Mouse (Mus musculus): Measurements from ENCODE around the gene Arrb2. TPM values are rescaled to one million over a fixed set of nuclear protein-coding genes. Genes with fewer than 3 reads are reported as not detected.

Arrb2 gene
- total RNA-seq (2023): 223 TPM

DNA sequence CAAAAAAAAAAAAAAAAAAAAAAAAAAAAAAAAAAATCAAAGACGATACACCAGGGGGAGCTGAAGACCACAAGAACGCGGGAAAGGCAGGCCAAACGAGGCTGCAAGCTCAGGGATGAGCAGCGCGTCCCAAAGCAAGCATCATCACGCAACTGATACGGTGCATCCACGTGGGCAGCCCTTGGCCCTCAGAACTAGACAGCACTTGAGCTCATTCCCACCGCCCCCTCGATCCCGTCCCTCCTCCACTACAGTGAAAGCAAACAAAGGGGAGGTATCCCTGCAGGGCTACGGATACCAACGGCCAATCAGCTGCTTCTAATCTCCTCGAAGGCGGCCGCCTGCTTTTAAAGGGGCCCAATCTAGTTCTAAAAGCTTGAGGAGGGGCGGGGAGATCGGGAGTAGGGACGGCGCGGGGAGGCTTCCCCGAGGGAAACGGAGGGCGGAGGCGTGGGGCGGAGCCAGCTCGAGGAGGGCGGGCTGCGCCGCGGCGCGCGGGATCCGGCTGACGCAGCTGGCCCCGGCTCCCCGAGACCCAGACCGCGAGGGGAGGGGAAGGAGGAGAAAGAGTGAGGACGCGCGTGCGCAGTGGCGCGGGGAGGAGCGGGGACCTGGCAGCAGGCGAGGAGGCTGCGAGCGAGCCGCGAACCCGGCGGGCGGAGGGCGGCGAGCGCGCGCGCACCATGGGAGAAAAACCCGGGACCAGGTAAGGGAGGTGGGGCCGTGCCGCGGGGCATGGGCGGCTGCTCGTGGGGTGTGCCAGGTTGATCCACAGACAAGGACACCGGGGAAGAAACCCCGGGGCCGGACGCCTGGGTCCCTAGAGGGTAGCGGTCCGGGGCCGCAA lies at the start of gene Arrb2:
Gene Arrb2, plus strand, starts transcription at position 588 of the 847 bp plus-strand sequence.

DNA sequence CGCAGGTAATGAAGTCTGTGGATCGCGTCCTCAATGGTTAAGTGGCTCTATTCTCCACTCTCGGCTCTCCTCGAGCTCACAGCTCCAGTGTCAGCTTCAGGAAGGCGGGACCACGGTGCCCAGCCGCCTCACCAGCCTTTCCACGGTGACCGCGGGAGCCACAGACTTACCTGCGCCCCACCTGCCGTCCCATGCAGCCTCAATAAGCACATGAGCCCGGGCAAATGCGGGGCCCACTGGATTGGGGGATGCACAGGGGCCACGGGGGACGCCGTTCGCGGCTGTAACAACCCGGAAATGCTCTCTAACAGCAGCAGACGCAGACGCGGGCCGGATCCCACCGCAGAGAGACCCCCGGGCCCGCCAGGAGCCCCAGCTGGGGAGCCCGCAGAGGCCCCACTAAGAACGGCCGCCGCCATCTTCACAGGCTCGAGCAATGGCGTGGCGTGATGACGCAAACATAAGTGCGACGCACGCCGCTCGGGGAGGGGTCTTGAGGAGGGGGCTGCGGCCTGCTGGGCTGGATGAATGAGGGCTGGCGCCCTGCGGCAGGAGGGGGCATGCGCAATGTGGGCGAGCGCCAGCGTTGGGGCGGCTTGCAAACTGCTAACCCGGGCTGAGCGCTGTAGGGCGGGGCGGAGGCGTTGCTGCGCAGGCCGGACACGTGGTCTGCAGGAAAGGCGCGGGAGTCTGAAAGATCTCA lies 22.7 kb upstream of the Arrb2 start, which contains the start of gene Pelp1:
Gene Pelp1, minus strand, starts transcription at position 438 of the 703 bp plus-strand sequence.

DNA sequence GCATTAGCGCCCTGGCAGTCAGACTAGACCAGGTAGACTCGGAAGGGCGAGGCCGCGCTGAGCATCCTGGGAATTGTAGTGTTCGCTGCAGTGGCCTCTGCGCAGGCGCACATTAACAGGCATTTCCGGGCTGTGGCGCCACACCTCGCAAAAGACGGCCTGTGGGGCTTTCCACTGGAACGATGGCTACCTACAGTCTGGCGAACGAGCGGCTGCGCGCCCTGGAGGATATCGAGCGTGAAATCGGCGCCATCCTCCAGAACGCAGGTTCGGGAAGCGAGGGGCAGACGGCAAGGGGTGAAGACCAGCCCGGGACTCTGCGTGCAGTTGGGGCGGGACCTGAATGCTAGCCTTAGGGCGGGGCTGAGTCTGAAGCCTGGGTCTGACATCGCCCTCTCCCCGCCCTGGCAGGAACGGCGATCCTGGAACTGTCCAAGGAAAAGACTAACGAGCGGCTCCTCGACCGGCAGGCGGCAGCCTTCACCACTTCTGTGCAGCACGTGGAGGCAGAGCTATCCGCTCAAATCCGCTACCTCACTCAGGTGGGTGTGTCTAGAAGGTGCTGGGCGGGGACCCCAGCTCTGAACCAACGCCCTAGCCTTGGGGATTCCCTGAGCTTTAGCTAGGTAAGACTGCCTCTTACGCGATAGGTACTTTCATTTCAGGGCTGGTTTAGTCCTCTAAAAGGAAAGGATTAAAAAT lies 19.5 kb downstream of the Arrb2 start, which contains the start of gene Med11:
Gene Med11, plus strand, starts transcription at position 123 of the 702 bp plus-strand sequence.

DNA sequence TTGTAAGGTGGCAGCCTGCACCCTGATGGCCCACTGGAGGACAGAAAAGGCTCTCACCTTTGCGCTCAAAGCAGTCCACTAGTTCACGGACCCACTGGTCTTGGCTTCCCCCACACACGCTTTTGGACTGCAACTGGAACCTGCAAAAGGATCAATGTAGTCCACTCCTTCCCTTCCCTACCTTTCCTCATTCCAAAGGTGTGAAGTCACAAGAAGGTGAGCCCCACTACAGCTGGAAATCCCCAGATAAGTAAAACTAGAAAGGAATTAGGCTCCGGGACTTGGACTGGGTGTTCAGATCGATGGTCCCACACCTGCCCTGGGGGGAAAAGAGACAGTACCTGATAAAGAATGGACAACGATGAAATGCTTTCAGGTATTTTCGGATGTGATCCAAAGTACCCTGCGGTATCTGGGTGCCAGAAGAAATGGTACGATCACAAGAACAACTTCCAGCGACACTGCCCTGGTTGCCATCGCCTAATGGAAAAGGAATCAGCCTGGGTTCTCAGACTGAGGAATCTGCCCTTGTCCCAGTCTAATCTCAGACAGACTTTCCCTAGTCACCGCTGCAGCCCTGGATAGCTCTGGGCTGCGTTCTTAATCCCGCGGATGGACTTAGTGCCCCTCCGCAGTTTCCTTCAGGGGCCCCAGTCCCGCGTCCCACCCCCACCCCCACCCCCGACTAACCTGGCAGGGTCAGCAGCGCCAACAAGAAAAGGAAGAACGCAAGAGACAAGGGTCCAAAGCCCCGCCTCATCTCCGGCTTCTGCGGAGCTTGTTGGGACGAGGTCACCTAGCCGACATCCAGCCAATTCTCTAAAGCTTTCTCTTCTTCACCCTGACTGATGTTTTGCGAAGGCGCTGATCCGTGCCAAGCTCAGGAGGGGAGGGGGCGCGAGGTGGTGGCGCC lies 26.5 kb downstream of the Arrb2 start, which contains the start of gene Zmynd15:
Gene Zmynd15, plus strand, starts transcription at position 746 of the 913 bp plus-strand sequence.

DNA sequence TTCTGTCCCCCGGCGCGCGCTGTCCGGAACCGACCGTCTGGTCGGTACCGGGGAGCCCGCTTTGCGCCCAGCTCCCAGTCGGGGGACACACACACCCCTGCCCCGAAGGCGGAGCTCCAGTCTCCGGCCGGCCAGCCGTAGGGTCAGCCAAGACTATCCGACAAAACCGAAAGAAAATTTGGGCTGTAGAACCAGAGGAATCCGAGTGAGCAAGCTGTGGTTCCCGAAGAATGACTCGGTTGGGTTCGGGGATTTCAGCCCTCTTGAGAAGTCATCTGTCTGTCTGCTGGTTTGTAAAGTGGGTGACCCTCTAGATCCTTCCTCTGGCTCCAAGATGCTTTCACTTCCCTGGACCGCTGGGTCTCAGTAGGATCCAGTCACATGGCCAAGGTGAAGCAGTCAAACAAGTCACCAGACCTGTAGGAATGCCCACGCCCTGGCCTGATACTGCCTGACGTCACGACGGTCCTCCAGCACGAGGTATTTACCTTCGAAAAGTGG lies 27.2 kb downstream of the Arrb2 start, which contains the start of gene Cxcl16:
Gene Cxcl16, minus strand, starts transcription at position 384 of the 501 bp plus-strand sequence.

Other genes with a start within 250 kb of the Arrb2 start
- gene Slc16a11, start 219.9 kb upstream of the Arrb2 start, total RNA-seq (2023): not detected
- gene Slc16a13, start 211.6 kb upstream of the Arrb2 start, total RNA-seq (2023): 1.8 TPM
- gene Bcl6b, start 202.8 kb upstream of the Arrb2 start, total RNA-seq (2023): 0.21 TPM
- 70.8 TPM for gene 0610010K14Rik, start 194.7 kb upstream of the Arrb2 start, total RNA-seq (2023)
- 2.5 TPM for gene Gm21988, start 192.8 kb upstream of the Arrb2 start, total RNA-seq (2023)
- 62.8 TPM for gene Rnasek, start 192.8 kb upstream of the Arrb2 start, total RNA-seq (2023)
- gene Alox12, start 177.3 kb upstream of the Arrb2 start, total RNA-seq (2023): 0.73 TPM
- not detected for gene Alox12e, start 110.0 kb upstream of the Arrb2 start, total RNA-seq (2023)
- gene Alox15, start 80.6 kb upstream of the Arrb2 start, total RNA-seq (2023): 0.62 TPM
- 27.5 TPM for gene Pelp1, start 22.6 kb upstream of the Arrb2 start, total RNA-seq (2023)
- 52.7 TPM for gene Med11, start 19.3 kb downstream of the Arrb2 start, total RNA-seq (2023)
- gene Zmynd15, start 26.8 kb downstream of the Arrb2 start, total RNA-seq (2023): 0.91 TPM
- 1.5 TPM for gene Cxcl16, start 27.3 kb downstream of the Arrb2 start, total RNA-seq (2023)
- gene Tm4sf5, start 72.6 kb downstream of the Arrb2 start, total RNA-seq (2023): not detected
- not detected for gene Vmo1, start 82.0 kb downstream of the Arrb2 start, total RNA-seq (2023)
- gene Gltpd2, start 86.6 kb downstream of the Arrb2 start, total RNA-seq (2023): not detected
- 142 TPM for gene Psmb6, start 92.7 kb downstream of the Arrb2 start, total RNA-seq (2023)
- not detected for gene Gm40193, start 100.3 kb downstream of the Arrb2 start, total RNA-seq (2023)
- 2.4 TPM for gene Pld2, start 107.4 kb downstream of the Arrb2 start, total RNA-seq (2023)
- gene Mink1, start 130.2 kb downstream of the Arrb2 start, total RNA-seq (2023): 149 TPM
- gene 4930544D05Rik, start 183.2 kb downstream of the Arrb2 start, total RNA-seq (2023): 1.00 TPM
- gene Chrne, start 186.6 kb downstream of the Arrb2 start, total RNA-seq (2023): 4.7 TPM
- not detected for gene Gp1ba, start 206.5 kb downstream of the Arrb2 start, total RNA-seq (2023)
- gene Rnf167, start 214.6 kb downstream of the Arrb2 start, total RNA-seq (2023): 215 TPM
- 40.7 TPM for gene Slc25a11, start 214.8 kb downstream of the Arrb2 start, total RNA-seq (2023)
- 1,339 TPM for gene Pfn1, start 222.0 kb downstream of the Arrb2 start, total RNA-seq (2023)
- 25.0 TPM for gene Eno3, start 224.6 kb downstream of the Arrb2 start, total RNA-seq (2023)
- gene Spag7, start 236.8 kb downstream of the Arrb2 start, total RNA-seq (2023): 26.1 TPM